Mouse (Mus musculus): ENCODE measurements around the gene Lhfpl2.

DNA sequence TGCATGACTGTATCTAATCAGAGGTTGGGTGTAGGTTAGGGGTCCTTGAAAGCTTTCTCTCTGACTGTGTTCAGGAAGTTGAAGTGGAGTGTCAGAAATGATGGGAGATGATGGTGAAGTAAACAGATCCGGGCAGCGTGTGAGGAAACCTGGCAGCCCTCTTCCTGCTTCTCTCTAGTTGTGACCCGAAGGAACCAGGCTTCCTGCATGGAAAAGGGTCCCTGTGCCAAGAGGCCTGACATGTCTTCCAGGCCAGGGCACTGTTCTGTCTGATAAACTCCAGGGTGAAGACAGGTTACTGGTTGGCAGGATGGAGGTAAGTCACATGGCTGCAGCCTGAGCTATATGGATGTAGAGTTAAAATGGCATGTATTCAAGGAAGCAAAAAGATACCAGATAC is 13.3 kb downstream of the Lhfpl2 start:
- TF ChIP-seq EP300 (IDR thresholded peaks at IDR 0.05; ENCODE audit: low read depth) (no peak), CTCF (IDR thresholded peaks at IDR 0.05; ENCODE audit: low read depth) (no peak)
